Mouse (Mus musculus) CH12.LX (cell line): Measurements from ENCODE around the gene Pdia3.

Experiments
- CHD2 ChIP-seq: IDR thresholded peaks from 2 replicates; pipeline ENCODE4 v1.6.1; 2011; ENCODE audit warnings: low read length, improper control_type of control experiment
- CTCF ChIP-seq, 2 experiments: IDR thresholded peaks in 1 of 2; conservative IDR thresholded peaks in 1 of 2; 2 replicates each; pipeline ENCODE4 v1.5.1; 2011 to 2012; ENCODE audit warnings: low read depth in 2 of 2, low read length in 2 of 2, improper control_type of control experiment in 1 of 2, inconsistent platforms in 1 of 2, mild to moderate bottlenecking in 1 of 2, moderate library complexity in 1 of 2
- E2F4 ChIP-seq: IDR thresholded peaks from 2 replicates; pipeline ENCODE4 v1.6.1; 2011; ENCODE audit warnings: low read depth, low read length, improper control_type of control experiment; ENCODE audit not compliant: insufficient replicate concordance
- EP300 ChIP-seq: IDR thresholded peaks from 2 replicates; pipeline ENCODE4 v1.6.1; 2011; ENCODE audit warnings: low read length, improper control_type of control experiment
- MAX ChIP-seq: IDR thresholded peaks from 2 replicates; pipeline ENCODE4 v1.6.1; 2011; ENCODE audit warnings: low read length, improper control_type of control experiment
- MAZ ChIP-seq: IDR thresholded peaks from 2 replicates; pipeline ENCODE4 v1.6.1; 2012; ENCODE audit warnings: low read depth, mild to moderate bottlenecking, inconsistent platforms, low read length, improper control_type of control experiment, moderate library complexity
- MEF2A ChIP-seq: IDR thresholded peaks from 2 replicates; pipeline ENCODE4 v1.6.1; 2014; ENCODE audit warnings: low read depth, mild to moderate bottlenecking, inconsistent platforms, low read length, improper control_type of control experiment, borderline replicate concordance
- POLR2A ChIP-seq: IDR thresholded peaks from 2 replicates; pipeline ENCODE4 v1.6.1; 2011; ENCODE audit warnings: low read depth, mild to moderate bottlenecking, improper control_type of control experiment, low read length
- SIN3A ChIP-seq: IDR thresholded peaks from 2 replicates; pipeline ENCODE4 v1.6.1; 2012; ENCODE audit warnings: low read length, improper control_type of control experiment, inconsistent platforms
- SMC3 ChIP-seq: IDR thresholded peaks from 2 replicates; pipeline ENCODE4 v1.6.1; 2011; ENCODE audit warnings: low read depth, low read length, improper control_type of control experiment
- USF1 ChIP-seq: IDR thresholded peaks from 2 replicates; pipeline ENCODE4 v1.6.1; 2014; ENCODE audit warnings: low read depth, mild to moderate bottlenecking, inconsistent platforms, low read length, improper control_type of control experiment
- ZNF384 ChIP-seq: IDR thresholded peaks from 2 replicates; pipeline ENCODE4 v1.6.1; 2012; ENCODE audit warnings: low read depth, low read length, improper control_type of control experiment, inconsistent platforms

- no peak for TF ChIP-seq EP300
- no peak for TF ChIP-seq USF1
- no peak for TF ChIP-seq ZNF384
- TF ChIP-seq CTCF (conservative IDR thresholded peaks at IDR 0.05 in 1 of 2, IDR thresholded peaks at IDR 0.05 in 1 of 2; ENCODE audit: low read depth in 2 of 2, low read length in 2 of 2), result no peak
- TF ChIP-seq POLR2A, result no peak
- no peak for TF ChIP-seq MAZ
- TF ChIP-seq E2F4, result no peak
- no peak for TF ChIP-seq SIN3A
- TF ChIP-seq SMC3, result no peak
- no peak for TF ChIP-seq MAX
- no peak for TF ChIP-seq CHD2
- TF ChIP-seq MEF2A, result no peak
These were observed 38.8 kb upstream of the Pdia3 start for GRCm38 (mm10) chr2:121374766-121375165.
